Mouse (Mus musculus): Measurements from ENCODE around the gene Nabp1. TPM values are rescaled to one million over a fixed set of nuclear protein-coding genes. Genes with fewer than 3 reads are reported as not detected.
"Not testable (repeated sequence)": the region's sequence is repeated elsewhere in the genome, so short reads cannot be mapped to it uniquely, and the experiment has no call there.

Nabp1 gene
- polyA plus RNA-seq, 1 experiment from 2014 or later = 7.4 TPM

- Histone ChIP-seq H3K4me2 (peak overlapping the region; percentile 15; the same call in 1 of the 2 replicates), H3K4me3 (no peak overlapping the region), H3K9ac (no peak overlapping the region), H3K4me1 (peaks cover 6% of the 10 kb centered on the region), H3K27ac (no peak overlapping the region; the same call in 1 of the 2 replicates), H3K9me3 (replicated peaks) (no peaks in the 10 kb centered on the region), H3K36me3 (ENCODE audit: poor library complexity, severe bottlenecking) (no peaks in the 10 kb centered on the region), H3K27me3 (peaks cover 3% of the 10 kb centered on the region; the same call in 1 of the 2 replicates)
- ATAC-seq = peak; percentile 62
- 26% methylated on average over 9 of the region's 9 CpGs for WGBS
These were observed 32.3 kb downstream of the Nabp1 start for GRCm38 (mm10) chr1:51445854-51446460.

- Histone ChIP-seq H3K9ac (no peak overlapping the region), H3K4me1 (peaks cover 6% of the 10 kb centered on the region), H3K4me2 (no peak overlapping the region), H3K4me3 (no peak overlapping the region), H3K36me3 (ENCODE audit: poor library complexity, severe bottlenecking) (no peaks in the 10 kb centered on the region), H3K27ac (no peak overlapping the region; the same call in 1 of the 2 replicates), H3K9me3 (replicated peaks) (no peaks in the 10 kb centered on the region), H3K27me3 (peaks cover 3% of the 10 kb centered on the region; the same call in 1 of the 2 replicates)
- ATAC-seq = no peak
- 46% methylated on average over 5 of the region's 5 CpGs for WGBS
These were observed 32.9 kb downstream of the Nabp1 start for GRCm38 (mm10) chr1:51445161-51445853.

DNA sequence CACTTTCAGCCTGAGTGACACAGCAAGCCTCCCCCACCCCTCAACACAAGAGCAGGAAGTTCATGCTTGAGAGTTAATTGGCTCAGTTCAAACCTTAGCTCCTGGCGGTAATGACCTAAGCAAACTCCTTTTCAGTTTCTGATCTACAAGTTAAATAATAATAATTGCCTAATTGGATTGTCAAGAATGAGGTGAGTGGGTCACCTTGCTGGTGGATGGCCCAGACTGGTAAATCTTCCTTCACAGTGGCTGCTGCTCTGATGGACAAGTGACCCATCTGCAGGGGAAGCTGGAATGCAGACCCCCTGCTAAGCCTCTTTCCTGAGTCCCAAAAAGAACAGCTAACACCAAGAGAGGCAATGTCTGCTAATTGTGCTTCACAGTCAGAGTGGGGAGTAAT is 48.5 kb downstream of the Nabp1 start:
- WGBS = 11% methylated on average over 1 of the region's 1 CpGs
- Histone ChIP-seq H3K4me1 (no peaks in the 10 kb centered on the region), H3K9ac (no peak overlapping the region), H3K27me3 (no peaks in the 10 kb centered on the region), H3K4me2 (no peak overlapping the region), H3K9me3 (replicated peaks) (no peaks in the 10 kb centered on the region), H3K36me3 (ENCODE audit: poor library complexity, severe bottlenecking) (no peaks in the 10 kb centered on the region), H3K27ac (no peak overlapping the region), H3K4me3 (no peak overlapping the region)
- no peak for ATAC-seq

DNA sequence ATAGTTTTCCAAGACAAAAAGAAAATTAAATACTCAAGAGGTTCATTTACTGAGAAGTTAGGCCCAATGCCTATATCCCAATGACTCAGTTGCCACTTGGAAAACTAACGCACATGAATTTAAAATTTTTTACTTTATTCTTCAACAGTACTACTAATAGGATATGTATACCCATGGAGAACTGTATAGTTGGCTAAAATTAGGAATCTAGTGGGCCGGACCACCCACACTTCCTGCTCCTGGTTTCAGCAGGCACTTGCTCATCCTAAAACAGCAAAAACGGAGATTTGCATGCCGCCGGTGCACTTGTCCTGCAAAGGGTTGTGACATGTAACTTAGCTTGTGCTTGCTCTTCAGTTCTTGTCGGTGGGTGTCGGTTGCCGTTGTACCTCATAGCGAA is 51.9 kb downstream of the Nabp1 start:
- Histone ChIP-seq H3K4me2 (no peak overlapping the region), H3K27ac (no peak overlapping the region), H3K9ac (no peak overlapping the region), H3K4me3 (no peak overlapping the region), H3K27me3 (no peaks in the 10 kb centered on the region), H3K4me1 (no peaks in the 10 kb centered on the region), H3K36me3 (ENCODE audit: poor library complexity, severe bottlenecking) (no peaks in the 10 kb centered on the region), H3K9me3 (replicated peaks) (no peaks in the 10 kb centered on the region)
- WGBS = 94% methylated on average over 9 of the region's 9 CpGs
- ATAC-seq = no peak

DNA sequence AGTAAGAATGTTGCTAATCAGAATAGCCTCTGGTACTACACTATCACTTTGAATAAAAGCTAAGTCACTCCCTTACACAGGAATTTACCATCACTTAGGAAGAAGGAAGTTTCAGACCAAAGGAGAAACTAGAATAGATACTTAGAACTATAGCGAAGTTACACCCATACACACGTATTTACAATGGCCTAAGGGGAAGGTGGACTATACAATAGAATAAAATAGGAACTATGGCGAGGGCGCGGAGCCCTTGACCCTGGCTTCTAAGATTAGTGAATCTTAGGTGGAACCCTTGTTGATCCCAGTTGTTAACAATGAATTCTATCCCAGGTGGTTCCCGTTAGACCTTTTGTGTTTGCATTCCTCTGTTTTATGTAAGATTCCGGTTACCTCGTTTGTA is 57.2 kb downstream of the Nabp1 start:
- ATAC-seq = not testable (repeated sequence)

GRCm38 (mm10) chr1:51418753-51419152 is 59.5 kb downstream of the Nabp1 start:
- Histone ChIP-seq H3K4me3 (no peak overlapping the region), H3K27me3 (no peaks in the 10 kb centered on the region), H3K4me1 (no peaks in the 10 kb centered on the region), H3K9me3 (replicated peaks) (no peaks in the 10 kb centered on the region), H3K27ac (no peak overlapping the region), H3K9ac (no peak overlapping the region), H3K4me2 (no peak overlapping the region), H3K36me3 (ENCODE audit: poor library complexity, severe bottlenecking) (no peaks in the 10 kb centered on the region)
- ATAC-seq = peak; percentile 73; the same call in 1 of the 2 replicates
- WGBS = 46% methylated on average over 5 of the region's 5 CpGs

More for the DNA sequence above, 57.2 kb downstream of the Nabp1 start:
- H3K27me3 ChIP-seq; H3K9ac ChIP-seq; H3K4me2 ChIP-seq; H3K4me3 ChIP-seq; H3K27ac ChIP-seq; H3K4me1 ChIP-seq; H3K36me3 ChIP-seq (ENCODE audit: poor library complexity, severe bottlenecking); H3K9me3 ChIP-seq (replicated peaks): not testable (repeated sequence)
- WGBS = 89% methylated on average over 8 of the region's 8 CpGs

Other genes with a start within 250 kb of the Nabp1 start
- gene Cavin2, start 189.3 kb downstream of the Nabp1 start, polyA plus RNA-seq (2015; fragmentation: Nextera tagmentation; extraction: Ambion mirVana) = 1.5 and 2.1 TPM in 2 replicates